Mouse (Mus musculus): Measurements from ENCODE around the gene 1700012B07Rik.

The 1700012B07Rik gene

DNA sequence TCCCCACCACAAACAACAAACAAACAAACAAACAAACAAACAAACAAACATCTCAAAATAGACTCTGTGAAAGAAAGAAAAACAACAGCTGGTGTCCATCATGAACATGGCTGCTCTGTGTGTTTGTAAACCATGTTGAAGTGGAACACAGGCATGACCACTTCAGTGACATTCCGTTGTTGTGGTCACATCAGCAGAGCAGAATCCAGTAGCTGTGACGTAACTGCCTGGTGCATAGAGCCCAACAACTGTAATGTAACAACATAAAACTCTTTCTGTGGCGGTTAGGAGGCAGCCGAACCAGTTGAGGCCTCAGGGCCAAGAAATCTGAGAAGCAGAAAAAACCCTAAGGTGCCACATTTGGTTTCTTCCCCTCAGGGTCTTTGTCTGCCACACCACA is 17.8 kb upstream of the 1700012B07Rik start:
- no peak for DNase-seq

DNA sequence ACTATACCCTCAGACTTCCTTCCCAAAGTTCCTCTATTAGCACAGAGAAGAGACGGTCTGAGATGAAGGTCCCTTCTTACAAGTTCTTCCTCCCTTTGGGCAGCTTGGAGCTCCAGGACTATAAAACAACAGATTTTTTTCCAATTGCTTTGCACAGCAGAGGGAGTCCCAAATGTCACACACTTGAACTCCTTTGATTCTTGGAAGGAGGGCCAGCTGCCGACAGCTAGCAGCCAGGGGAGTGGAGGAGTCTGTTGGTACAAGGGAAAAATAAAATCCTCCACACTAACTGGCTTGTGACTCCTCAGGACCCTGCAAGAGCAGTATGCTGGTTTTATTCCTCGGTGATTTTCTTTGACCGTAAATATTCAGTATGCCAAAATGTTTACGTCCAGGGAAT is 16.6 kb upstream of the 1700012B07Rik start:
- no peak for DNase-seq

DNA sequence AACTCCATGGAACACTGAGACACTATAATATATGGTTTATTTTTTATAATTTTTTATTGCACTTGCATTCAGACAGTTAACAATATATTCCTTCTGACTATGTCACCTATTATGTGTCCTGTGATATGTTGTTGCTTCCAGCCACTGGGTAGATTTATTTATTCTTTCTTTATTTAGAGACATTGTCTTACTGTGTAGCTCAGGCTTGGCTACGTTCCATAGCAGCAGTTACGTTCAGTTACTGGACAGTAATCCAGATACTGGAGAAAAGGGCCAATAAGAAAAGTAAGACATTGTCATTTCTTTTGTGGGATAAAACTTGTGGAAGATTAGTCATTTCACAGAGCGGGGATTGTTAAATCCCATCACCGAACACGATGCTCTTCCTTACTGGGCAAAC is 2.5 kb upstream of the 1700012B07Rik start:
- DNase-seq = no peak

DNA sequence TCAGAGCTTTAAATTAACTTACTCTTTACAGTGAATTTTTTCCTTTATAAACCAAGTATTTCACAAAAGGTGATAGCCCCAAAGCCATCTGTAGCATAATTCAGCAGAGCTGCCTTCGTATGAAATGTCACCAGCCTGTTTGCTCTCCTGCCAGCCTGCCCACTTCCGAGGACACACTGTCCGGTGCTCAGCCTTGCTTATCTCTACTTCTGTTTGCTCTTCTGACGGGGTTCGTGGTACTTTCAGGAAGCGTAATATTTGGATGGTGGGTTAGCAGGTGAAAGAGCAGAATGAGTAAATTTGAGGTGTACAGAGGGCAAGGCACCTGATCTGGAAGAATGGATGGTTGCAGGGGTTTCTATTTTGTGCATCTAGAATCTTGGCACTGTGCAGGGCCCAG is 5.6 kb downstream of the 1700012B07Rik start:
- DNase-seq = no peak

DNA sequence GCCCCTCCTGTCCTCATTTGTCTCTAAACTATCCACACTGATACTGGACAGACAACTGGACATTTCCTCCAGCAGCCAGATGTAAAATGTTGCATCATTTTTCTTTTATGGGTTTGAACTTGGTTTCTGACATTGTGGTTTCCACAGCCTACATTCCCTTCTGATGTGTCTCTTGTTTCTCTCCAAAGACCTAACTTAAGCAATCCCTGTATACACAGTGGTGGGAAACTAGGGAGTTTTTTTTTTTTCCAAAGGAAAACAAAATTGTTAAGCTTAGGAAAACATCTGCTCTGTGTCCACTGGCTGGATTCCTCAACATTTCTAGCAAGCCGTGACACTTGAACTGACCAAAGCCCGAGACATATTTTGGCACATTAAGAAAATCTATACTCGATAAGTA is 10.4 kb downstream of the 1700012B07Rik start:
- no peak for DNase-seq

DNA sequence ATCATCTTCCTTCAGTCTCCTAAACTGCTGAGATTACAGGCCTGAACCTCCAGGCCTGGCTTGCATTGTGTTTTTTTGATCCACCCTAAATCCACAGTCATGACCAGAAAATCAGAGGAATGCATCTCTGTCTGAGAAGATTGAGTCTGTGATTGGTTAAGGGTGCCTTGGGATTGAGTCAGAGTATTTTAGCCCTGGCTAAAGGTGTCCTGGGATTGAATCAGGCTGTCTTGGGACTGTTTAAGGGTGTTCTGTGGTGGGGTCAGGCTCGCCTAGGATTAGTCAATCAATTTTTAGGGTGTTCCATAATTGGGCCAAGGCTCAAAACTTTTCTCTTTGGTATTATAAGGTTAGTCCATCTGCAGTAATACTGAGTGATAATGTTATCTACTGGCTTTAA is 10.9 kb downstream of the 1700012B07Rik start:
- DNase-seq = no peak

DNA sequence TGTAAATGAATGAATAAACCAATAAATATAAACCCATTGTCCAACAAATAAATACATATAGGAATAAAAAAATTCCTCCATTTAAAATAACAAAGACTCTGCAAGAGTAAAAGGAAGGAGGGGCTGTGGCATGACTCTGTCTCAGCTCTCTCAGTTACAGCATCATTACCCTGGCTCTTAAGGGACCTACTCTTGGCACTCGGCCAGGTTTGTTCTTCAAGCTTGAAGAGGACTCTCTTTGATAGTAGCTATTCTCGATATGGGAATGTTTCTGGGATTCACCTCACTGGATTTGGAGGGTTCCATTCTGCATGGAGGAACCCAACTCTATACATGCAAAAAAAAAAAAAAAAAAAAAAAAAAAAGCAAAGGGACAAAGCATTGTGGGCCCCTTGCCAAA is 16.1 kb downstream of the 1700012B07Rik start:
- DNase-seq = no peak

DNA sequence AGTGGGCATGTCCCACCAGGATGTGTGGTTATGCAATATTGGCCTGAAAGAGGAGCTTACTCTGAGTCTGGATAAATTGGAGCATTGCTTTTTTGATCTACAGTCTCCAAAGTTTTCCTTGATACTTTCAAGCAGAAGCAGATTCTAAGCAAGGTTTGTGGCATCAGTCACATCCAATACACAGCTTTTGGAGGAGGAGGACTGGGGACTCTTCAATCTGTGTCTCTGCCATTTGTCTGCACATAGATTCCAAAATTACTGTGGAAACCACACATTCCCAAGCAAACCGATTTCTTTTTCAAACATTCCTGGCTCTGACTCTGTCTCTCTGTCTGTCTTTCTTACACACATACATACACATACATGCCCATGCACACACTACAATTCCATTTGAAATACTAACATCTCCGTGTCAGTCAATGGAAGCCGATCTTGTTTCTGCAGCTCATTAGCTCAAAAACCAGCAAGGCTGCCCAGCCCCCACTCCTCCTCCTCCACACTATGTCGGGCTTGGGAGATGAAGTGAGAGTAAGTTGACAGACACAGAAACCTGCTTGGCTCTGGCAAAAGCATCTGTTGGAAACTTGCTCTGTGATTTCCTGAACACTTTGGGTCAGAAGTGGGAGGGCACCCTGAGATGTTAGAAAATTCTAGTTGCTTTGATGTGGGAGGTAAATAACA is 18.5 kb downstream of the 1700012B07Rik start:
- DNase-seq = peak; percentile 49

DNA sequence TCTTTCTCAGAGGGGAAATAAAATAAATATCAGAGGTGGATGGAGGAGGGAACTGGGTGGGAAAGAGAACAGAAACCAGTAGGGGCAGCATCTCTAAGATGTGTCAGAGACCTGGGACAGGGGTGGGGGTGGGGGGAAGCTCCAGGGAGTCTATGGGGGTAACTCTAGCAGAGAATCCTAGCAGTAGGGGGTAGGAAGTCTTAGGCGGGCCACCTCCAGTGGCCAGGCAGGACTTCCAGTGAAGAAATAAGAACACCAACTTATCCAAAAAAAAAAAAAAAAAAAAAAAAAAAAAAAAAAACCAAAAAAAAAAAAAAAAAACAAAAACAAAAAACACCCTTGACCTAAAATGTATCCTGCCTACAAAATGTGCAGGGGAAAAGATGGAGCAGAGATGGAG is 26.3 kb downstream of the 1700012B07Rik start:
- DNase-seq = no peak

DNA sequence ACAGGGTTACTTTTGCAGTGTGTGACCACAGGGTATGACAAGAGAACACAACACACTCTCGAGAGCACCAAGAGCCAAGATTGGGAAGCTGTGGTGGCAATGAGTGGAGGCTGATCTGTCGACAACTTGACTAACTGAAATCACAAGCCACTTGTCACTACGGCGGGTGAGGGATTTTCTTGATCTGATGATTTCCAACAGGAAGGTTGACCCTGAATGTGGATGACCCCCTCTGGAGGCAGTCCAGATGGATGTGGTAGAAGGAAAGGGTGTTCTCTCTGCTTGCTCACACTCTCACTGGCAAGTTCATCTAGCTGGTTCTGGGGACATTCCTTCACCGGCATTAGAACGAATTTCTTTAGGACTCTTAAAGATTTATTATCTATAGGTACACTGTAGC is 30.3 kb downstream of the 1700012B07Rik start:
- DNase-seq = no peak

DNA sequence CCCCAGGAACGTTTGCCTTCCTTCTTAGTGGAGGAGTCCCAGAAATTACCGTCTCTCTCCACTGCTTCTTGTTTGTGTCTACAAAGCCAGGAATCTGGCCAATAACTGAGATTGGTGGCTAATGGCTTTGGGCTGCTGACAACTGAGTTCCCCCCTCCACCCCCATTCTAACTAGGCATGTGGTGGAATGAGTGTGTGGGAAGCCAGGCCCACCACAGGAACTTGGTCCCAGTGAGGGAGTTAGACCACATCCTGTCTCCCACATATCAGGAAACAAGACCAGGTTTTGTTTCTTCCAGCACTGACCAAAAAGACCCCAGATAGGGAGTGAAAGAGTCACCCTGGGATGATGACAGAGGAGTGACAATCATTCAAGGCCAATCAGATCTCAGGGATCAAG is 32.3 kb downstream of the 1700012B07Rik start:
- DNase-seq = no peak

DNA sequence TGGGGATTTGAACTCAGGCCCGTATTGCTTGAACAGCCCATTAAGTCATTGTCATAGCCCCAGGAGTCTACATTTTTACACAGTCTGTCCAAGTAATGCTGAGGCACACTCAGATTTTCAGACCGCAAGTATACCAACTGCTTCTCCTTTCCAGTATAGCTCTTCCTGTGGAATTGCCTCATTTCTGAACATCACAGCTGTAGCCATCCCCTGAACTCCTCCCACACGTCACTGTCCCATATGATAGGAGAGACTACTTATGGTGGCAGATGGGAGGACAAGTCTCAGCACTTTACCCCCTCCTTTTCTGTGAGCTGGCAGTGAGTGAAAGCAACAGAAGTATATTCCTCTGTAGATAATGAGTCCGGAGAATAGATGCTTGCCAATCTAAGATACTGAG is 34.3 kb downstream of the 1700012B07Rik start:
- no peak for DNase-seq

DNA sequence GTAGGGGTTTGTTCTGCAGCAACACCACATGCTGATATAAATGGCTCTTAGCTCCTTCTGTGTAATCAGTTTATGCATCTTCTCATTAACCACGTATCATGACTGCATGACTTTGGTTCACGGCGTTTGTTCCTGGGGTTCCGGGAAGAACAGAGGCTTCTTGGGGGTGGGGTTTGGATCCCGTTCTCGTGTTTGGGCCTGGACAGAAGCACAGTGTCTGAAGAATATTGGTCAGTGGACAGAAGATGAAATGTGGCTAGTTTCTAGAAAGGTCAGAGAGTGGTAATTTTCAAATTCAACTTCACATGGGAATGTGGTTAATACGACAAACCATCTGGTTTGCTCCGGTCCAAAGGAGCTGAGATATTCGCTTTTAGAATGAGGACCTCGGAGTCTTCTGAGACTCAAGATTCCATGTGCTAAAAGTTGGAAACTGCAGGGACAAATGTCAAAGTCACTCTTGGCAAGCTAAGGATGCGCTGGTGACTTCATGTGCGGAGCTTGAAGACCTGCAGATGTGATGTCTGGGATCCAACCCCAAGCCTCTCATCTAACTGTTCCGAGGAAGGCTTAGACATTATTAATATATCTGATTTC is 35.3 kb downstream of the 1700012B07Rik start:
- no peak for DNase-seq

DNA sequence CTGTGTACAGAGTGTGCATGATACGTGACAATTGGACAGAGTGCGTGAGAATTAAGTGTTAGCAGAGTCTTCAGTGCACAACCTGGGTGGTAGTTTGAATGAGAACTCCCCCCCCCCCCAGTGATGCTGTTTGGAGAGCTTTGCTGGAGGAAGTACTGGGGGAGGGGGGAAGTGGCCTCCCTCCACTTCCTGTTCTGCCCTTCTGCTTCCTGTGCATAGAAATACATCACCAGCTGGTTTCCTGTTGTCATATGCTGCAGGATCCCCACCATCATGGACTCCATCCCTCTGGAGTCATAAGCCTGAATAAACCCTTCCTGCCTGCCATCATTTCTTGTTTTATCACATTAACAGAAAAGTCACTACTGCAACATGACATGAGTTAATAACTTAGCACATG is 35.9 kb downstream of the 1700012B07Rik start:
- DNase-seq = no peak

DNA sequence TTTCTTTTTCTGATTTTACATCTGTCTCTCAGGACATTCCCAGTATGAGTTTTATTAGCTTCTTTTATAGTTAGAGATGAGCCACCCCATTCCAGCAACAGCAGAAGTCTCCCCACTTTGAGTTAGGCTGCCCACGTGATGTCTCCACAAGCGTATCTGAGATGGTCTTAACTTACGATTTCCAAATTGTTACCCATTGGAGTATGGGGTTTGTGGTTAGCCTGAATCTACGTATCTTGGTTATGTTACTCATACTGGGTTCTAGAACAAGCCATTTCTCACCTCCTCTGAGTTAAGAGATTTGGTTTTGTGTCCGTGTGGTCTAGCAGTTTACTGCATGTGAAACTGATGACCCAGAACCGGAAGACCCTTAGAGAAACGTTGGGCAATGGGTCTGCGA is 37.6 kb downstream of the 1700012B07Rik start:
- no peak for DNase-seq

DNA sequence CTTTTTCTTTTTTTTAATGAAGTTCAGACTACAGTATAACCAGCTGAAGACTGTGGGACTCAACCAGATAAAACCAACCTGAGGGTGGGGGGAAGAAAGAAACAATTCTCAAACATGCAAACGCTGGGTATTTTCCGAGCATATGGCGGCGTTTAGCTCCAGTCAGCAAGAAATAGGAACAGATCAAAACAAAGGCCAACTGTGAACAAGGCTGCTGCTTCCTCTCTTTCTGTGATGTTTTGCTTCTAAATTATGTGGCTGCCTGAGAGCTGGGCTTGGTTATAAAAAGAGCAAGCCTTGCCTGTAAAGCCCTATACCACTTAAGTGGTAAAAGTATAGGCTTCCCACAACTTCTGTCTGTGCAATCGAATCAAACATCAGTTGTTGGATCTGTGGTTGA is 42.5 kb downstream of the 1700012B07Rik start:
- no peak for DNase-seq

DNA sequence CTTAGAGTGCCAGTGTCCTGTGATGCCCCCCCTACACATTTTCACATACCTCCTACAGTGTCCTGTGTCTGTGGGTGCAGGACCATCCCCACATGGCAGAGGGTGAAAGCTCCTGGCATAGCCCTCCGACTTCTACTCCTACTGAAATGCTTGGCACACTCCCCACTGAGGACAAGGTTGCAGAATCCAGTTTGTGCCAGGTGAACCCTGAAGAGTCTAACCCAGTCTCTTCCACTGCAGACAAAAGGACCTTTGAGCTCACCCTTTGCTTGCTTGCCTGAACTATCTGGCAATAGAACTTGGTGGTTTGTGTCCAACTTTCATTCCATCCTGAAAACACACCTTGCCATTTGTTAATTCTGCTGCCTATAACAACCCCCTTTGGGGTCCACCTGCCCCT is 56.5 kb downstream of the 1700012B07Rik start:
- no peak for DNase-seq

DNA sequence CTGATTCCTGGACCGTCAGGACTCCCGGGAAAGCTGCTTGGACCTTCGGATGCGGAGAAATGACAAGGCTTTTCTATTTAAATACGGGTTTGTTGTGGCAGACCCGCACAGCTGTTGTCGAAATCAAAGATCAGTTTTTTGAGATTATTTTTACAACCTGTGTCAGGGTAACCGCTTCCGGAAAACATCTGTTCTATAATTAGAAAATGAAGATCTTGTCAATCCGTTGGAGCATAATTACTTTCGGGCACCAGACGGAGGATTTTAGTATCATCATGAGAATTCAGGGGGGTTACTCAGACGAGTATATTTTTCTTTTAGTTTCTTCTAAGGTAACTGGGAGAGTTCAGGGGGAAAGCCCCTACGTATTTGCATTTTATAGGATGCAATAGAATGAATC is 57.7 kb downstream of the 1700012B07Rik start:
- no peak for DNase-seq

DNA sequence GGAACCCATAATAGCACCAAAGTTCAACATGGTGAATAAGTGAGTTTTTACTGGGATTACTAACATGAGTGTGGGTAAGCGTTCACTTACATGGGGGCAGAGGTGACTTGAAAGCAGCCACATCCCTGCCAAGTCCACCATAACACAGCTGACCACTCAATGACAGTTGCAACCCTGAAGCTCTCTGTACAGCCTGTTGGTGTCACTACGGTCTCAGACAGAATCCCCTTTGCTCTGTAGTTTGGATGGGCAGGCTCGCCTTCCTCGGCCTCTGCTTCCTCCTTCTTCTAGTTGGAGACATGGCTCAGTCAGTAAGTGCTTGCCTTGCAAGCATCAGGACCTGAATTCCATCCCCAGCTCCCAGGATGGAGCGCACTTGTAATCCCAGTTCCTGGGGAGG is 58.8 kb downstream of the 1700012B07Rik start:
- no peak for DNase-seq

DNA sequence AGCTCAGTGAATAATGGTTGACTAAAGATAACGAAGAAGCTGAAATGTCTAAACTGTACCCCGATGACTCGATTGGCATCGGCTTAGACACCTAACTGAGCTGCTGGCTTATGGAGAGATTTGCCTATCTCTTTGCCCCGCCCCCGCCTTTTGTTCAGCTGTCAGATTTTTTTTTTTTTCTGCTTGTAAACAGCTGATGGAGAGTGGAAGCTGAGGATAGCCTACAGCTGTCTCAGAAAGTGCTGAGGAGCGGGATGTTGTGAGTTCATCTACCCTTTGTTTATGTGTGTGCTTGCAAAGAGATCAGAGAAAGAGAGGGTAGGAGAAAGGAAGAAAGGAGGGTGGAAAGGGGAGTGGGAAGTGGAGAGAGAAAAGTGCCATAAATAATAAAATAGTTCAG is 67.8 kb downstream of the 1700012B07Rik start:
- DNase-seq = no peak

DNA sequence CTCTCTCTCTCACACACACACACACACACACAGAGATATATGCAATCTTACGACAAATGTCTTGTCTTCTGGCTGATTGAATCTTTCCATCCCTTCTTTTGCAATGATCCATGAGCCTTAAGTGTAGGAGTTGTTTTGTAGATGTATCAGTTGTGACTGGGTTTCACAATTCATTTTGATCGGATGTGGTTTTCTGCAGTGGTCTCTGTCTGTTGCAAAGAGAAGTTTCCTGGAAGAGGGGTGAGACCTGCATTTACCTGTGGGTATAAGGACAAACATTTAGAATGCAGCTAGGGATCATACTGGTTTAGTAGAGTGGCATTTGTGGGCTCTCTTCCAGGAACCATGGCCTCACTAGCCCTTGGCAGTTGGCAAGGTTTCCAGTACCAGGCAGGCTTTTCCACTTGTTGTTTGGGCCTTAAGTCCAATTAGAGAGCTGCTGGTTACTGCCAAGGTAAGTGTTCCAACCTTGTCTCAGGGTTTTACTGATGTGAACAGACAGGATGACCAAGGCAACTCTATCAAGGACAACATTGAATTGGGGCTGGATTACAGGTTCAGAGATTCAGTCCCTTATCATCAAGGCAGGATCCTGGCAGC is 69.1 kb downstream of the 1700012B07Rik start:
- no peak for DNase-seq

DNA sequence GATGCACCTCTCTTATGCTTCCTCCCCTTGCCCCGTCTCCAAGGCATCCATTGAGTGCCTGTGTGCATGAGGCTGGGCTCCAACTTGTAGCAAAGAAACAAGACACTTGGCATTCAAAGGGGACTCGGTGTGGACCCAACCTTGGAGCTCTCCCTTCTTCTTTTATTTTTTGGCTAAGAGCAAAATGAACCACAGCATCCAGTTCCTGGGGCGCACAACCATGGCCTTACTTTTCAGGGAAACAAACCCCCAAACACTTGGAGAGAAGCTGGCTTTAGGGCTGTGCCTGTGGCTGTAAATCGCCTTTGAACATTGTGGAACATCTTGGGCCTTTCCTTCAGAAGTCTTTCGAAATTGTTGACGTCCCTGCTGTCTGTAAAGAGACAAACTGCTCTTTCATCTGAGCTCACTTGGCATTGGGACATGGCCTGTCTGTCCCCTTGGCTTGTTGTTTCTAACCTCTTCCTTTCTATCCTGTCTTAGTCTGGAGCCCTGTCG is 73.7 kb downstream of the 1700012B07Rik start:
- DNase-seq = no peak

DNA sequence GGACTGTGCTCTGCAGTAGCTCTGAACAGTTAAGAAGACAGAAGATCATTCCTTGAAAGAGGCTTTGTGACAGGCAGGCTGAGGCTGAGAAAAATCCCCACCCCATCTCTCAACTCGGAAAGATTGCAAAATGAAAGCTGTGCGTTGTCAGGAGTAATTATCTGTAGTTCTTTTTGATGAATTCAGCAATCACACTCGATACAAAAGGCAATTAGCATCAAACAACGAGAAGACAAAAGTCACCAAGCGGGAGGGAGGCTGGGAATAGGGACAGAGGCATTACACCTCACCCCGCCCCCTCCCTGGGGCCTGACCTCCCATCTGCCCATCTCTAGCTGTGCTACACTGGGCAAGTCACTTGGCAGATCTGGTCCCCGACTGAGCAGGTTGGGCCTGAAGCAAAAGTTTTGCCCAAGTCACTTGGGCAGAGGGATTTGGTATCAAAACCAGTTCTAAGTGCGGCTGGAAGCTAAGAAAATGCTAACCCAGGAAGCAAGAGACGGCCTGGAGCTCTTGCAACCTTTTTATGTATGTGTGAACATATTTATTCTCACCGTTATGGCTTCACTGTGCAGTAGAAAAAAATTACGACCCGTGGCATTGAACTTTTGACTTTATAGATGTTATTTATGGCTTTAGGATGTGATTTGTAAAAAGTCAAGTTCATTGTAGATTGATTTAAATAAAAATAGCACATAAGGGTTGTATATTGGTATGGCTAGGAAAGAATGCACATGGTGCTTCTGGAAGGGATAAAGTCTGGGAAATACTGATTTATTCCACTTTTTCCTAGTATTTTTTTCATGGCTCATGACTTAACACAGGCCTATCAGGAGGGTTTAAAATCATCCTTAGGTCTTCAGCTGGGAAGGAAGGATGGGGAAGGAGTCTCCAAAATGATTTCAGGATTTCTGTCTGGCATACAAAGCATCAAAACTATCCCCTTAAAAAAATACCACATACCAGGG is 75.9 kb downstream of the 1700012B07Rik start:
- DNase-seq = no peak
